Mouse (Mus musculus): Measurements from ENCODE around the gene Higd1a. TPM values are rescaled to one million over a fixed set of nuclear protein-coding genes. Genes with fewer than 3 reads are reported as not detected.
A peak's percentile ranks its signal among the peaks of the same experiment; 100 is the strongest.

The Higd1a gene
- polyA plus RNA-seq, 1 experiment = 17.6 TPM

DNA sequence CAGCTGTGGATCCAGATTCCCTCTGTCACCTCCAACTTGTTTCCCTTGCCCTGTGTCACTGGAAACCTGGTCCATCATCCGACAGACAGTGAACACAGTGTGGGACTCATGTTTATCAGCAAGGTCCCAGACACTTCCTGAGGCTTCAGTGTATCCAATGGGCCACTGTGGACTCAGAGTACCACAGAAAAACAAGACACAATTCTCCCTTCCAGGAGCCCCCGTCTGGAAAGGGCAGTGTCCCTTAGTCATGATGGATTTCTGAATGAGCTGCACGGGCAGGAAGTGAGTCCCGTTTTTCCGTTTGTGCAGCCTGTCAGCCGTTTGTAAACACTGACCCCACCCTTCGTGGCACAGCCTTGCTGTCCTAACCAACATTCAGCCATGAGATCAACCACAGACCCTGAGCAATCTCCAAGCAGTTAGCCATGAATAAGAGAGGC is 23.9 kb upstream of the Higd1a start:
- 49% methylated on average over 7 of the region's 7 CpGs for WGBS
- Histone ChIP-seq H3K4me3 (ENCODE audit: control insufficient read depth, insufficient read depth, low read length) (no peak overlapping the region), H3K4me1 (replicated peaks; ENCODE audit: control insufficient read depth, insufficient read depth, low read length) (peaks cover 8% of the 10 kb centered on the region), H3K36me3 (ENCODE audit: control insufficient read depth, insufficient read depth, low read length) (no peaks in the 10 kb centered on the region), H3K27ac (ENCODE audit: control insufficient read depth, insufficient read depth, low read length) (no peak overlapping the region), H3K27me3 (ENCODE audit: control insufficient read depth, insufficient read depth, low read length) (no peaks in the 10 kb centered on the region)
- no peak for DNase-seq
- TF ChIP-seq CTCF (IDR thresholded peaks at IDR 0.05; ENCODE audit: borderline replicate concordance, control insufficient read depth, extremely low read depth, insufficient read depth, low read length, poor library complexity) (no peak), POLR2A (IDR thresholded peaks at IDR 0.05; ENCODE audit: control insufficient read depth, extremely low read depth, insufficient read depth, low read length, poor library complexity) (no peak)

DNA sequence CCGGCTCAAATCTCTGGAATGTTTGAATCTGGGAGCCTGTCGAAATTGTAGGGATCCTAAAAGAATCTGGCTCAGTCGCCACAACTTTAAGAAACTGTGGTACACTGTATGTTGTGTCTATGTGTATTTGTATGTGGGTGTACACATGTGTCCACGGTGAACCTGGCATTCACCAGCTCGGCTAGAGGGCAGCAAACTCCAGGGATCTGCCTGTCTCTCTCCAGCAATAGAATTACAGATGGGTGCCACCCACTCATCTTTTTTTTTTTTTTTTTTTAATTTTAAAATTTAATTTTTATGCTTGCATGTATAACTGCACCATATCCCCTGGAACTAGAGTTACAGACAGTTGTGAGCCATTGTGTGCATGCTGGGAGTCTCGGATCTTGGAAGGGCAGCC is 23.1 kb upstream of the Higd1a start:
- Histone ChIP-seq H3K27ac (ENCODE audit: control insufficient read depth, insufficient read depth, low read length) (no peak overlapping the region), H3K4me1 (replicated peaks; ENCODE audit: control insufficient read depth, insufficient read depth, low read length) (peaks cover 8% of the 10 kb centered on the region), H3K36me3 (ENCODE audit: control insufficient read depth, insufficient read depth, low read length) (no peaks in the 10 kb centered on the region), H3K27me3 (ENCODE audit: control insufficient read depth, insufficient read depth, low read length) (no peaks in the 10 kb centered on the region), H3K4me3 (ENCODE audit: control insufficient read depth, insufficient read depth, low read length) (no peak overlapping the region)
- TF ChIP-seq CTCF (IDR thresholded peaks at IDR 0.05; ENCODE audit: borderline replicate concordance, control insufficient read depth, extremely low read depth, insufficient read depth, low read length, poor library complexity) = no peak
- TF ChIP-seq POLR2A (IDR thresholded peaks at IDR 0.05; ENCODE audit: control insufficient read depth, extremely low read depth, insufficient read depth, low read length, poor library complexity) = no peak
- DNase-seq = no peak
- 58% methylated on average over 6 of the region's 6 CpGs for WGBS

DNA sequence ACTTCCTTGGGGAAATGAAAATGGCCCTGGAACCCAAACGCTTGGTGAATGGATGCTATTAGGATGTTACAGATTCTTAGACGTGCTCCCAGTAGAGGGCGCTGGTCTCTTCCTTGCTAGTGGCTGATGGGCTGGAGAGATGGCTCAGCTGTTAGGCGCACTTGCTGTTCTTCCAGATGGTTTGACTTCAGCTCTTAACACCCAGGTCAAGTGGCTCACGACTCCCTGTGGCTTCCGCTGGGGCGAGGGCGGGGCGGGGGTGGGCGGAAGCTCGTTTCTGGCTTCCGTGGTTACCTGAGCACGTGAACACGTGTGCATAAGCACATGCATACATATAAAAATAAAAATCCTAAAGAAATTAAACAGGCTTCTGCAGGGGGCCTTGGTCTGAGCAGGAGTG is 22.7 kb upstream of the Higd1a start:
- H3K4me3 ChIP-seq (ENCODE audit: control insufficient read depth, insufficient read depth, low read length) = no peak overlapping the region
- DNase-seq = peak; percentile 73
- H3K36me3 ChIP-seq (ENCODE audit: control insufficient read depth, insufficient read depth, low read length) = no peaks in the 10 kb centered on the region
- H3K4me1 ChIP-seq (replicated peaks; ENCODE audit: control insufficient read depth, insufficient read depth, low read length) = peaks cover 8% of the 10 kb centered on the region
- no peak overlapping the region for H3K27ac ChIP-seq (ENCODE audit: control insufficient read depth, insufficient read depth, low read length)
- TF ChIP-seq POLR2A (IDR thresholded peaks at IDR 0.05; ENCODE audit: control insufficient read depth, extremely low read depth, insufficient read depth, low read length, poor library complexity) (no peak), CTCF (IDR thresholded peaks at IDR 0.05; ENCODE audit: borderline replicate concordance, control insufficient read depth, extremely low read depth, insufficient read depth, low read length, poor library complexity) (peak; percentile 54; the same call in 1 of the 2 replicates)
- no peaks in the 10 kb centered on the region for H3K27me3 ChIP-seq (ENCODE audit: control insufficient read depth, insufficient read depth, low read length)
- WGBS = 4% methylated on average over 14 of the region's 14 CpGs

DNA sequence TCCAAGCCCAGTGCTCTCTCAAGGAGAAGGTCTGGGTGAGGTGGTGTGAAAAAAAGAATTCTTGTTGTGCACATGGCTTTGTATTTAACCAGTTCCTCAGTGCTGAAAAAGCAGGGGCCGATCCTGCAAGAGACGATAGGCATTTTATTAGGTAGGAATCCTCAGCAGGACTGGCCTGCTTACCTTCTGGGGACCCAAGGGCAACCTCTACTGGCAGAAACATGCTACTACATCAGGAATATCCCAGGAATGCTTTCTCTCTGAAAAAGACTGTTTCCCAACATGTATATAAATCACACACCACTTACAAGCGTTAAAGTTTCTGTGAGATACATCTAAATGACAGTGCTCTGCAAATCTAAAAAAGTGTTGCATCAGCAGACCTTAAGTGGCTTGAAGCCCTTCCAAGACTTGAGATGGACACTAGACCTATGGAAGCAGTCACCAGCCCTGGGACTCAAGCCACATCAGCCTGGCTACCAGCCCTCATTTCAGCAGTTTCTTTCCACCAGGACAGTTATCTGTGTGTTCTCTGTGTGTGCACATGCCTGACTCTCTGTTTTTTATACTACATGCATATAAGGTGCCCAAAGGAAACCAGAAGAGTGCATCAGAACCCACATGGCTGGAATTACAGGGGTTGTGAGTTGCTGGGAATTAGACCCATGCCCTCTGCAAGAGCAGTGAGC is 19.0 kb upstream of the Higd1a start:
- 50% methylated on average over 3 of the region's 3 CpGs for WGBS
- H3K36me3 ChIP-seq (ENCODE audit: control insufficient read depth, insufficient read depth, low read length) = no peaks in the 10 kb centered on the region
- TF ChIP-seq CTCF (IDR thresholded peaks at IDR 0.05; ENCODE audit: borderline replicate concordance, control insufficient read depth, extremely low read depth, insufficient read depth, low read length, poor library complexity) = no peak
- no peak for TF ChIP-seq POLR2A (IDR thresholded peaks at IDR 0.05; ENCODE audit: control insufficient read depth, extremely low read depth, insufficient read depth, low read length, poor library complexity)
- DNase-seq = peak; percentile 22
- H3K27ac ChIP-seq (ENCODE audit: control insufficient read depth, insufficient read depth, low read length) = no peak overlapping the region
- no peak overlapping the region for H3K4me3 ChIP-seq (ENCODE audit: control insufficient read depth, insufficient read depth, low read length)
- no peaks in the 10 kb centered on the region for H3K27me3 ChIP-seq (ENCODE audit: control insufficient read depth, insufficient read depth, low read length)
- H3K4me1 ChIP-seq (replicated peaks; ENCODE audit: control insufficient read depth, insufficient read depth, low read length) = peaks cover 8% of the 10 kb centered on the region

DNA sequence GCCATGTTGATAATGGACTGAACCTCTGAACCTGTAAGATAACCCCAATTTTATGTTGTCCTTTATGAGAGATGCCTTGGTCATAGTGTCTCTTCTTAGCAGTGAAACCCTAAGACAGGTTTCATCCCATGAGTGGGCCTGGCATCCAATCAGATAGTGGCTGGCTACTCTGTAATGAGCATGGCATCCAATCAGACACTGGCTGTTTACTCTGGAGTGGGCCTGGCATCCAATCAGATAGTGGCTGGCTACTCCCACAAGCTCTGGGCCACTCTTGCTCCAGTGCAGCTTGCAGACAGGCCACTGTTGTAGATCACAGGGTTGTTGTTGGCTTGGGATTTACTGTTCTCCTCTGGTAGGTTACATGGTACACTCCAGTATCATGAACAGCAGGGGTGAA is 15.4 kb upstream of the Higd1a start:
- H3K27me3 ChIP-seq (ENCODE audit: control insufficient read depth, insufficient read depth, low read length) = no peaks in the 10 kb centered on the region
- H3K4me1 ChIP-seq (replicated peaks; ENCODE audit: control insufficient read depth, insufficient read depth, low read length) = no peaks in the 10 kb centered on the region
- TF ChIP-seq CTCF (IDR thresholded peaks at IDR 0.05; ENCODE audit: borderline replicate concordance, control insufficient read depth, extremely low read depth, insufficient read depth, low read length, poor library complexity) (no peak), POLR2A (IDR thresholded peaks at IDR 0.05; ENCODE audit: control insufficient read depth, extremely low read depth, insufficient read depth, low read length, poor library complexity) (no peak)
- H3K36me3 ChIP-seq (ENCODE audit: control insufficient read depth, insufficient read depth, low read length) = no peaks in the 10 kb centered on the region
- DNase-seq = no peak
- no peak overlapping the region for H3K4me3 ChIP-seq (ENCODE audit: control insufficient read depth, insufficient read depth, low read length)
- no peak overlapping the region for H3K27ac ChIP-seq (ENCODE audit: control insufficient read depth, insufficient read depth, low read length)

DNA sequence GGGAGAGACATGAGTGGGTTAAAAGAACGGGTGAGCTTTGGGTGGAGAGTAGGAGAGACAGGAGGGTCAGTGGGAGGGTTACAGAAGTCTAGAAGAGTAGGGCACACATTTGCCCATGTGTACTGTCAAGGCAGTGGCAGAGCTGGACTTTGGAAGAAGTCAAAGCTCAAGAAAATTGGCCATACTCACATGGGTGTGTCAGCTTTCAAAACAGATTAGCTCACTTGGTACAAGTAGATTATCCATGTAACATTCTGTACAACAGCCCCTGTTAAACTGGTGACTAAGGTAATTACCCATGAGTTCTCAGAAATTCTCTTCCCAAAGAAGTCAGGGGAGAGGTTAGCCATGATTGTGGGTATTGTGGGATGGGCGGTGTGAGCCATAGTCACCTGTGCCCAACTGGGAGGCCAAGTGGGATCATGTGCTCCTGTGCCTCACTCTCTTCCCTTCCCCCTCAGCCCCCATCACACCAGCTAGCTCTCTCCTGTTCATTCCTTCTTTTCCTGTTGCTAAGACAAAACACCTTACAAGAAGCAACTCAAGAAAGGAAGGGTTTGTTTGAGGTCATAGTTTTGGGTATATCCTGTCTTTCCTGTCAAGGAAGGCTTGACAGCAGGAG is 14.0 kb upstream of the Higd1a start:
- DNase-seq = no peak
- WGBS = 91% methylated on average over 2 of the region's 2 CpGs
- no peak overlapping the region for H3K27ac ChIP-seq (ENCODE audit: control insufficient read depth, insufficient read depth, low read length)

More for the DNA sequence above, 14.0 kb upstream of the Higd1a start:
- no peak for TF ChIP-seq CTCF (IDR thresholded peaks at IDR 0.05; ENCODE audit: borderline replicate concordance, control insufficient read depth, extremely low read depth, insufficient read depth, low read length, poor library complexity)
- TF ChIP-seq POLR2A (IDR thresholded peaks at IDR 0.05; ENCODE audit: control insufficient read depth, extremely low read depth, insufficient read depth, low read length, poor library complexity) = no peak
- Histone ChIP-seq H3K36me3 (ENCODE audit: control insufficient read depth, insufficient read depth, low read length) (no peaks in the 10 kb centered on the region), H3K4me3 (ENCODE audit: control insufficient read depth, insufficient read depth, low read length) (no peak overlapping the region), H3K4me1 (replicated peaks; ENCODE audit: control insufficient read depth, insufficient read depth, low read length) (no peaks in the 10 kb centered on the region), H3K27me3 (ENCODE audit: control insufficient read depth, insufficient read depth, low read length) (no peaks in the 10 kb centered on the region)
